In genomic region chr12:70109921-70110320, GRCm38 (mm10) we compare ENCODE assay signal across 8 mouse cellular contexts. TPM values are rescaled to one million over a fixed set of nuclear protein-coding genes. Genes with fewer than 3 reads are reported as not detected.
DNase-seq lines count a peak whose midpoint lies in the region; ATAC-seq and TF ChIP-seq lines count a peak whose summit lies in the region.
"Had no signal": no experiment of that assay in that cellular context is flagged by ENCODE, and none has a peak within 500 bp of the region (broad histone marks: within the 10 kb centered on the region; RNA-seq: fewer than 3 reads in every experiment).

No protein-coding gene starts in this region.

- peak overlapping the region; percentile 98; the same call in 1 of the 2 replicates for H3K9ac ChIP-seq in hindbrain, embryonic 14.5 days
- H3K9ac ChIP-seq in stomach, embryonic 14.5 days (replicated peaks; ENCODE audit: low read depth, low read length) = no peak overlapping the region

- no peaks in the 10 kb centered on the region for H3K9me3 ChIP-seq in hindbrain, embryonic 14.5 days (ENCODE audit: control insufficient read depth, low read length)
- H3K9me3 ChIP-seq in stomach, embryonic 14.5 days (ENCODE audit: control insufficient read depth, low read depth, low read length) = no peaks in the 10 kb centered on the region

- no peak for TF ChIP-seq CTCF in left cerebral cortex, adult 2 months (IDR thresholded peaks at IDR 0.05)

- peaks cover 55% of the 10 kb centered on the region for H3K4me1 ChIP-seq in hindbrain, embryonic 14.5 days (replicated peaks; ENCODE audit: control insufficient read depth, insufficient read depth, low read length)
- peaks cover 27% of the 10 kb centered on the region for H3K4me1 ChIP-seq in stomach, embryonic 14.5 days (ENCODE audit: control insufficient read depth, insufficient read depth, low read length)

- peak overlapping the region; percentile 88 for H3K4me3 ChIP-seq in left cerebral cortex, adult 2 months
- H3K4me3 ChIP-seq in hindbrain, embryonic 14.5 days (replicated peaks; ENCODE audit: low read length) = peak overlapping the region; percentile 90
- peak overlapping the region; percentile 75 for H3K4me3 ChIP-seq in stomach, embryonic 14.5 days (ENCODE audit: low read depth, low read length)

- no peaks in the 10 kb centered on the region for H3K27me3 ChIP-seq in hindbrain, embryonic 14.5 days (ENCODE audit: control insufficient read depth, insufficient read depth, low read length)
- H3K27me3 ChIP-seq in stomach, embryonic 14.5 days (ENCODE audit: control insufficient read depth, insufficient read depth, low read length) = no peaks in the 10 kb centered on the region

- peak overlapping the region; percentile 98 for H3K27ac ChIP-seq in left cerebral cortex, adult 2 months
- H3K27ac ChIP-seq in hindbrain, embryonic 14.5 days = peak overlapping the region; percentile 12; the same call in 1 of the 2 replicates
- no peak overlapping the region for H3K27ac ChIP-seq in stomach, embryonic 14.5 days (ENCODE audit: low read length)

- H3K36me3 ChIP-seq in hindbrain, embryonic 14.5 days (replicated peaks; ENCODE audit: control insufficient read depth, insufficient read depth) = no peaks in the 10 kb centered on the region
- no peaks in the 10 kb centered on the region for H3K36me3 ChIP-seq in stomach, embryonic 14.5 days (ENCODE audit: control insufficient read depth, insufficient read depth, low read length)

- 33% methylated on average over 6 of the region's 6 CpGs for WGBS in hindbrain, embryonic 14.5 days
- 67% methylated on average over 6 of the region's 6 CpGs for WGBS in stomach, embryonic 14.5 days

- intact Hi-C loops in left cerebral cortex, adult 2 months (cut with DNase I) = loop anchor here (5.0 to 10.0 kb wide), 3 partner anchors 37 to 295 kb away; partner anchors contain the start of gene Trim9

- no peak for DNase-seq in left cerebral cortex, adult 2 months (ENCODE audit: extremely low spot score in 1 of 2, low spot score in 2 of 2)
- no peak for DNase-seq in left cerebral cortex, adult 8-10 months (ENCODE audit: low spot score in 2 of 2)
- peak; percentile 16 to 20 for DNase-seq in cerebellum, postnatal 36 days
- DNase-seq in hindbrain, embryonic 14.5 days (ENCODE audit: low spot score) = no peak
- peak; percentile 24 for DNase-seq in lung, postnatal 14 days
- DNase-seq in yolk sac, embryonic 10.5 days (ENCODE audit: low spot score) = no peak

- H3K4me2 ChIP-seq in hindbrain, embryonic 14.5 days (replicated peaks) = peak overlapping the region; percentile 95
- peak overlapping the region; percentile 83 for H3K4me2 ChIP-seq in stomach, embryonic 14.5 days (replicated peaks; ENCODE audit: low read depth, low read length)

- ATAC-seq in hindbrain, embryonic 14.5 days (ENCODE audit: low FRiP score) = no peak
- ATAC-seq in stomach, embryonic 14.5 days (ENCODE audit: insufficient number of reproducible peaks, insufficient read depth, low FRiP score, low read depth) = no peak

RNA-seq across cellular contexts. Expression of gene Nin, which starts 3.6 kb away (rescaled TPM):
- total RNA-seq in left cerebral cortex, adult 2 months (2021) = 10 to 100 TPM; 67.4 to 82.6 TPM
- 10 to 100 TPM; 55.3 to 67.9 (median 64.0) TPM for total RNA-seq in left cerebral cortex, adult 8-10 months (2022)
- polyA plus RNA-seq in hindbrain, embryonic 14.5 days (2014; fragmentation: Nextera tagmentation; extraction: Ambion mirVana) = 12.6 and 12.8 TPM in 2 replicates
- polyA plus RNA-seq in stomach, embryonic 14.5 days (2014; fragmentation: Nextera tagmentation; extraction: Ambion mirVana) = 23.3 and 26.1 TPM in 2 replicates

RNA-seq across cellular contexts. Expression of gene Abhd12b, which starts 44.0 kb away (rescaled TPM):
- total RNA-seq in left cerebral cortex, adult 2 months (2021) = under 1 TPM; 0.14 to 0.37 TPM
- under 1 TPM in 3 of 4 experiments, not detected in 1; 0.42 to 0.57 (median 0.56) TPM for total RNA-seq in left cerebral cortex, adult 8-10 months (2022)
- 0.23 TPM in 1 of 2 replicates, not detected in the other for polyA plus RNA-seq in hindbrain, embryonic 14.5 days (2014; fragmentation: Nextera tagmentation; extraction: Ambion mirVana)
- polyA plus RNA-seq in stomach, embryonic 14.5 days (2014; fragmentation: Nextera tagmentation; extraction: Ambion mirVana) = 0.29 and 0.33 TPM in 2 replicates
- total RNA-seq: left cerebral cortex, postnatal 25 days had no signal

Comparison
In these comparisons a context has a peak if more than half of its experiments do, and no peak if none do; other contexts are left out.
1. DNase-seq: peak in cerebellum, postnatal 36 days (2 of 2) and lung, postnatal 14 days (single experiment); none in left cerebral cortex, adult 2 months (0 of 2), left cerebral cortex, adult 8-10 months (0 of 2), hindbrain, embryonic 14.5 days (single experiment) and yolk sac, embryonic 10.5 days (single experiment).
2. Peak in every context shown above with its lines, with median percentiles within 50 percentile points of each other: H3K4me3 ChIP-seq.